Mouse (Mus musculus) bone marrow macrophage, adult 2 months (primary cell): ENCODE data around the gene Emilin2.

Experiments used
- CTCF ChIP-seq: IDR thresholded peaks from 2 replicates; pipeline ENCODE4 v1.5.1; 2012; ENCODE audit warnings: low read depth, mild to moderate bottlenecking, low read length, moderate library complexity
- POLR2A ChIP-seq: IDR thresholded peaks from 2 replicates; pipeline ENCODE4 v1.6.1; 2012; ENCODE audit warnings: mild to moderate bottlenecking, low read depth, low read length, borderline replicate concordance

GRCm38 (mm10) chr17:71288145-71288758, 23.5 kb downstream of the Emilin2 start:
- TF ChIP-seq CTCF: no peak
- TF ChIP-seq POLR2A: no peak
